Mouse (Mus musculus) embryonic fibroblast, embryonic 13.5 days (primary cell): ENCODE data around the gene Cdnf. TPM values are rescaled to one million over a fixed set of nuclear protein-coding genes. Genes with fewer than 3 reads are reported as not detected.

Source experiments
- H3K27ac ChIP-seq: 2 replicates; pipeline ENCODE4 v1.5.1; 2012; ENCODE audit warnings: low read length, control low read depth, inconsistent platforms; ENCODE audit not compliant: insufficient read depth
- H3K4me1 ChIP-seq: 2 replicates; pipeline ENCODE4 v1.6.1; 2011; ENCODE audit warnings: low read length; ENCODE audit not compliant: control insufficient read depth, insufficient read depth
- H3K4me3 ChIP-seq: 2 replicates; pipeline ENCODE4 v1.5.1; 2011; ENCODE audit warnings: mild to moderate bottlenecking, control low read depth, low read length; ENCODE audit not compliant: insufficient read depth
- CTCF ChIP-seq: IDR thresholded peaks from 2 replicates; pipeline ENCODE4 v1.5.1; 2011; ENCODE audit warnings: mild to moderate bottlenecking, control low read depth, low read length, moderate library complexity, borderline replicate concordance; ENCODE audit not compliant: insufficient read depth
- POLR2A ChIP-seq: IDR thresholded peaks from 2 replicates; pipeline ENCODE4 v1.6.1; 2011; ENCODE audit warnings: low read depth, mild to moderate bottlenecking, control low read depth, low read length, moderate library complexity
- polyA plus RNA-seq: library from polyadenylated mRNA; stranded (reverse); fragments of >200 nt; gene quantifications from 2 replicates; pipeline ENCODE4 v1.2.4, GENCODE M21; 2011; ENCODE audit warnings: low read depth; ENCODE audit not compliant: missing spikeins, insufficient read length

The Cdnf gene
- 1.6 TPM in 2 replicates for polyA plus RNA-seq

GRCm38 (mm10) chr2:3512552-3513454 lies at the start of gene Cdnf, which contains the start of the genes Gm45902 and Hspa14:
TSS of gene Cdnf (plus strand) at chr2:3513030.
TSS of gene Gm45902 (minus strand) at chr2:3512790.
TSS of gene Hspa14 (minus strand) at chr2:3512814.
- Histone ChIP-seq H3K27ac (no peak within 1 kb of the TSS), H3K4me3 (peak within 1 kb of the TSS; percentile 72), H3K4me1 (peaks cover 4% of the 10 kb centered on the region; the same call in 1 of the 2 replicates)
- TF ChIP-seq CTCF = no peak
- TF ChIP-seq POLR2A = peak; percentile 82

- TF ChIP-seq POLR2A = no peak
- no peak for TF ChIP-seq CTCF
- no peak overlapping the region for H3K27ac ChIP-seq
- 0 out of 2 replicates have a peak, but pooled peaks cover 3% of the 10 kb centered on the region for H3K4me1 ChIP-seq
- H3K4me3 ChIP-seq = peak overlapping the region; percentile 65
Observed at GRCm38 (mm10) chr2:3473891-3474290, 38.9 kb upstream of the Cdnf start.

GRCm38 (mm10) chr2:3474361-3474805 lies 38.4 kb upstream of the Cdnf start:
- H3K4me3 ChIP-seq = peak overlapping the region; percentile 65
- no peak for TF ChIP-seq POLR2A
- no peak for TF ChIP-seq CTCF
- 0 out of 2 replicates have a peak, but pooled peaks cover 3% of the 10 kb centered on the region for H3K4me1 ChIP-seq
- peak overlapping the region; percentile 10; the same call in 1 of the 2 replicates for H3K27ac ChIP-seq

GRCm38 (mm10) chr2:3474861-3475283 lies 38.0 kb upstream of the Cdnf start, which contains the start of gene Suv39h2:
TSS of gene Suv39h2 (minus strand) at chr2:3475031.
- peak; percentile 86 for TF ChIP-seq POLR2A
- no peak for TF ChIP-seq CTCF
- Histone ChIP-seq H3K27ac (peak within 1 kb of the TSS; percentile 10), H3K4me3 (peak within 1 kb of the TSS; percentile 65), H3K4me1 (0 out of 2 replicates have a peak, but pooled peaks cover 3% of the 10 kb centered on the region)

- no peak overlapping the region for H3K4me3 ChIP-seq
- TF ChIP-seq CTCF (no peak), POLR2A (no peak)
- H3K27ac ChIP-seq = no peak overlapping the region
- 0 out of 2 replicates have a peak, but pooled peaks cover 3% of the 10 kb centered on the region for H3K4me1 ChIP-seq
Observed at GRCm38 (mm10) chr2:3475746-3476251, 37.0 kb upstream of the Cdnf start.

GRCm38 (mm10) chr2:3480239-3480638 lies 32.6 kb upstream of the Cdnf start:
- TF ChIP-seq CTCF = no peak
- no peak for TF ChIP-seq POLR2A
- 0 out of 2 replicates have a peak, but pooled peaks cover 3% of the 10 kb centered on the region for H3K4me1 ChIP-seq
- no peak overlapping the region for H3K4me3 ChIP-seq
- H3K27ac ChIP-seq = no peak overlapping the region

GRCm38 (mm10) chr2:3489816-3490215 lies 23.0 kb upstream of the Cdnf start:
- TF ChIP-seq CTCF = no peak
- TF ChIP-seq POLR2A = no peak
- Histone ChIP-seq H3K27ac (no peak overlapping the region), H3K4me3 (no peak overlapping the region), H3K4me1 (no peaks in the 10 kb centered on the region)

GRCm38 (mm10) chr2:3493833-3494409 lies 18.9 kb upstream of the Cdnf start:
- Histone ChIP-seq H3K4me1 (no peaks in the 10 kb centered on the region), H3K4me3 (no peak overlapping the region), H3K27ac (no peak overlapping the region)
- TF ChIP-seq CTCF (no peak), POLR2A (no peak)

- Histone ChIP-seq H3K4me1 (no peaks in the 10 kb centered on the region), H3K4me3 (no peak overlapping the region), H3K27ac (no peak overlapping the region)
- TF ChIP-seq CTCF = no peak
- no peak for TF ChIP-seq POLR2A
Observed at GRCm38 (mm10) chr2:3499543-3499942, 13.3 kb upstream of the Cdnf start.
